In genomic region chr5:112317328-112317727, GRCm38 (mm10) we compare ENCODE assay signal across 13 mouse cellular contexts. TPM values are rescaled to one million over a fixed set of nuclear protein-coding genes. Genes with fewer than 3 reads are reported as not detected.
A peak's percentile ranks its signal among the peaks of the same experiment; 100 is the strongest.
DNase-seq lines count a peak whose midpoint lies in the region; ATAC-seq and TF ChIP-seq lines count a peak whose summit lies in the region.
"Had no signal": no experiment of that assay in that cellular context is flagged by ENCODE, and none has a peak within 500 bp of the region (broad histone marks: within the 10 kb centered on the region; RNA-seq: fewer than 3 reads in every experiment).

No protein-coding gene starts in this region.

- no peaks in the 10 kb centered on the region for H3K9me3 ChIP-seq in neural tube, embryonic 13.5 days
- no peaks in the 10 kb centered on the region for H3K9me3 ChIP-seq in heart, embryonic 15.5 days (replicated peaks)
- no peaks in the 10 kb centered on the region for H3K9me3 ChIP-seq in lung, embryonic 14.5 days (ENCODE audit: low read depth, low read length)
- no peaks in the 10 kb centered on the region for H3K9me3 ChIP-seq in midbrain, embryonic 13.5 days
- no peaks in the 10 kb centered on the region for H3K9me3 ChIP-seq in forebrain, embryonic 10.5 days
- H3K9me3 ChIP-seq: midbrain, embryonic 12.5 days had no signal

- no peak overlapping the region for H3K4me2 ChIP-seq in neural tube, embryonic 13.5 days
- no peak overlapping the region for H3K4me2 ChIP-seq in heart, embryonic 15.5 days
- no peak overlapping the region for H3K4me2 ChIP-seq in lung, embryonic 14.5 days
- H3K4me2 ChIP-seq in midbrain, embryonic 13.5 days (replicated peaks), result no peak overlapping the region
- H3K4me2 ChIP-seq: midbrain, embryonic 12.5 days had no signal

- ATAC-seq in neural tube, embryonic 13.5 days (ENCODE audit: low read depth), result no peak
- peak; percentile 75 for ATAC-seq in heart, embryonic 15.5 days (replicated peaks; ENCODE audit: insufficient number of reproducible peaks, insufficient read depth, low FRiP score, low read depth)
- ATAC-seq in lung, embryonic 14.5 days (ENCODE audit: insufficient read depth), result 0 out of 2 replicates have a peak, but pooled peaks have one; percentile 22
- ATAC-seq in midbrain, embryonic 13.5 days, result no peak

- H3K9ac ChIP-seq in neural tube, embryonic 13.5 days, result no peak overlapping the region
- no peak overlapping the region for H3K9ac ChIP-seq in heart, embryonic 15.5 days
- H3K9ac ChIP-seq in lung, embryonic 14.5 days, result no peak overlapping the region
- H3K9ac ChIP-seq in midbrain, embryonic 13.5 days (replicated peaks), result no peak overlapping the region
- H3K9ac ChIP-seq: midbrain, embryonic 12.5 days had no signal

- H3K36me3 ChIP-seq in neural tube, embryonic 13.5 days, result peaks cover 36% of the 10 kb centered on the region
- H3K36me3 ChIP-seq in heart, embryonic 15.5 days, result peaks cover 18% of the 10 kb centered on the region
- peaks cover 21% of the 10 kb centered on the region for H3K36me3 ChIP-seq in lung, embryonic 14.5 days (ENCODE audit: insufficient read depth)
- peaks cover 17% of the 10 kb centered on the region for H3K36me3 ChIP-seq in midbrain, embryonic 13.5 days
- H3K36me3 ChIP-seq in forebrain, embryonic 10.5 days (replicated peaks), result peaks cover 37% of the 10 kb centered on the region

- WGBS in neural tube, embryonic 13.5 days, result 63% methylated on average over 5 of the region's 5 CpGs
- WGBS in heart, embryonic 15.5 days, result 35% methylated on average over 5 of the region's 5 CpGs
- WGBS in lung, embryonic 14.5 days, result 29% methylated on average over 5 of the region's 5 CpGs
- 61% methylated on average over 5 of the region's 5 CpGs for WGBS in midbrain, embryonic 13.5 days
- 70% methylated on average over 5 of the region's 5 CpGs for WGBS in forebrain, embryonic 10.5 days

- H3K4me1 ChIP-seq in neural tube, embryonic 13.5 days (replicated peaks), result no peaks in the 10 kb centered on the region
- H3K4me1 ChIP-seq in heart, embryonic 15.5 days (replicated peaks), result peaks cover 4% of the 10 kb centered on the region
- H3K4me1 ChIP-seq in lung, embryonic 14.5 days (ENCODE audit: insufficient read depth), result no peaks in the 10 kb centered on the region
- H3K4me1 ChIP-seq in midbrain, embryonic 13.5 days (replicated peaks), result 0 out of 2 replicates have a peak, but pooled peaks cover 7% of the 10 kb centered on the region
- peaks cover 9% of the 10 kb centered on the region for H3K4me1 ChIP-seq in forebrain, embryonic 10.5 days

- H3K4me3 ChIP-seq in neural tube, embryonic 13.5 days, result no peak overlapping the region
- H3K4me3 ChIP-seq in heart, embryonic 15.5 days, result no peak overlapping the region
- H3K4me3 ChIP-seq in lung, embryonic 14.5 days (ENCODE audit: low read depth, low read length), result no peak overlapping the region
- H3K4me3 ChIP-seq in midbrain, embryonic 13.5 days (replicated peaks), result no peak overlapping the region
- no peak overlapping the region for H3K4me3 ChIP-seq in forebrain, embryonic 10.5 days
- H3K4me3 ChIP-seq: midbrain, embryonic 12.5 days had no signal

- no peak for DNase-seq in neural tube, embryonic 10.5 days (ENCODE audit: extremely low spot score, low spot score)
- peak; percentile 49 for DNase-seq in lung, embryonic 14.5 days
- DNase-seq in forebrain, embryonic 10.5 days (ENCODE audit: extremely low spot score, low spot score), result no peak
- no peak for DNase-seq in left cerebral cortex, adult 9 months (ENCODE audit: low spot score in 2 of 2)
- DNase-seq: cerebellum, postnatal 10 days; gastrocnemius, postnatal 36 days; thymus, postnatal 14 days had no signal

- 0 out of 2 replicates have a peak overlapping the region, but pooled peaks have one; percentile 5 for H3K27ac ChIP-seq in neural tube, embryonic 13.5 days (replicated peaks)
- H3K27ac ChIP-seq in heart, embryonic 15.5 days, result peak overlapping the region; percentile 63
- no peak overlapping the region for H3K27ac ChIP-seq in lung, embryonic 14.5 days (ENCODE audit: low read depth)
- H3K27ac ChIP-seq in midbrain, embryonic 13.5 days, result no peak overlapping the region
- H3K27ac ChIP-seq in forebrain, embryonic 10.5 days, result no peak overlapping the region
- H3K27ac ChIP-seq: midbrain, embryonic 12.5 days had no signal

- no peak for TF ChIP-seq CTCF in lung, embryonic 14.5 days (IDR thresholded peaks at IDR 0.05; ENCODE audit: low read depth)

- H3K27me3 ChIP-seq in neural tube, embryonic 13.5 days, result no peaks in the 10 kb centered on the region
- no peaks in the 10 kb centered on the region for H3K27me3 ChIP-seq in heart, embryonic 15.5 days
- H3K27me3 ChIP-seq in lung, embryonic 14.5 days (ENCODE audit: insufficient read depth, low read length), result no peaks in the 10 kb centered on the region
- H3K27me3 ChIP-seq in midbrain, embryonic 13.5 days, result no peaks in the 10 kb centered on the region
- H3K27me3 ChIP-seq in forebrain, embryonic 10.5 days (ENCODE audit: poor library complexity, severe bottlenecking), result no peaks in the 10 kb centered on the region
- H3K27me3 ChIP-seq: midbrain, embryonic 12.5 days had no signal

RNA-seq across cellular contexts. Expression of gene Tfip11, which starts 8.8 kb away (rescaled TPM):
- polyA plus RNA-seq in neural tube, embryonic 13.5 days (2015; fragmentation: Nextera tagmentation; extraction: Ambion mirVana), result 29.7 and 34.2 TPM in 2 replicates
- 15.2 and 19.6 TPM in 2 replicates for polyA plus RNA-seq in heart, embryonic 15.5 days (2015; fragmentation: Nextera tagmentation; extraction: Ambion mirVana)
- polyA plus RNA-seq in lung, embryonic 14.5 days (2014; fragmentation: Nextera tagmentation; extraction: Ambion mirVana), result 27.0 and 27.1 TPM in 2 replicates
- 35.9 and 36.3 TPM in 2 replicates for polyA plus RNA-seq in midbrain, embryonic 13.5 days (2015; fragmentation: Nextera tagmentation; extraction: Ambion mirVana)
- polyA plus RNA-seq in forebrain, embryonic 10.5 days (2016; fragmentation: Nextera tagmentation; extraction: Ambion mirVana), result 41.7 and 42.0 TPM in 2 replicates

RNA-seq across cellular contexts. Expression of gene Srrd, which starts 25.5 kb away (rescaled TPM):
- 53.9 and 54.4 TPM in 2 replicates for polyA plus RNA-seq in neural tube, embryonic 13.5 days (2015; fragmentation: Nextera tagmentation; extraction: Ambion mirVana)
- polyA plus RNA-seq in heart, embryonic 15.5 days (2015; fragmentation: Nextera tagmentation; extraction: Ambion mirVana), result 20.7 and 28.8 TPM in 2 replicates
- 42.3 and 51.0 TPM in 2 replicates for polyA plus RNA-seq in lung, embryonic 14.5 days (2014; fragmentation: Nextera tagmentation; extraction: Ambion mirVana)
- 50.6 and 53.8 TPM in 2 replicates for polyA plus RNA-seq in midbrain, embryonic 13.5 days (2015; fragmentation: Nextera tagmentation; extraction: Ambion mirVana)
- polyA plus RNA-seq in forebrain, embryonic 10.5 days (2016; fragmentation: Nextera tagmentation; extraction: Ambion mirVana), result 47.2 and 48.9 TPM in 2 replicates

RNA-seq across cellular contexts. Expression of gene Hps4, which starts 25.6 kb away (rescaled TPM):
- polyA plus RNA-seq in neural tube, embryonic 13.5 days (2015; fragmentation: Nextera tagmentation; extraction: Ambion mirVana), result 37.6 and 37.8 TPM in 2 replicates
- polyA plus RNA-seq in heart, embryonic 15.5 days (2015; fragmentation: Nextera tagmentation; extraction: Ambion mirVana), result 15.6 and 23.3 TPM in 2 replicates
- 27.0 and 30.3 TPM in 2 replicates for polyA plus RNA-seq in lung, embryonic 14.5 days (2014; fragmentation: Nextera tagmentation; extraction: Ambion mirVana)
- polyA plus RNA-seq in midbrain, embryonic 13.5 days (2015; fragmentation: Nextera tagmentation; extraction: Ambion mirVana), result 42.6 and 43.5 TPM in 2 replicates
- 32.7 and 33.6 TPM in 2 replicates for polyA plus RNA-seq in forebrain, embryonic 10.5 days (2016; fragmentation: Nextera tagmentation; extraction: Ambion mirVana)

RNA-seq across cellular contexts. Expression of gene Gm6583, which starts 38.5 kb away (rescaled TPM):
- polyA plus RNA-seq in neural tube, embryonic 13.5 days (2015; fragmentation: Nextera tagmentation; extraction: Ambion mirVana), result 0.08 and 0.26 TPM in 2 replicates
- 0.05 TPM in 1 of 2 replicates, not detected in the other for polyA plus RNA-seq in heart, embryonic 15.5 days (2015; fragmentation: Nextera tagmentation; extraction: Ambion mirVana)
- 0.16 and 0.26 TPM in 2 replicates for polyA plus RNA-seq in lung, embryonic 14.5 days (2014; fragmentation: Nextera tagmentation; extraction: Ambion mirVana)
- polyA plus RNA-seq in midbrain, embryonic 13.5 days (2015; fragmentation: Nextera tagmentation; extraction: Ambion mirVana), result 0.14 and 0.17 TPM in 2 replicates
- polyA plus RNA-seq in forebrain, embryonic 10.5 days (2016; fragmentation: Nextera tagmentation; extraction: Ambion mirVana), result 0.19 and 0.31 TPM in 2 replicates
- polyA plus RNA-seq: brain, embryonic 14.5 days; spleen, adult 2 months had no signal

RNA-seq across cellular contexts. Expression of gene Tpst2, which starts 40.8 kb away (rescaled TPM):
- polyA plus RNA-seq in neural tube, embryonic 13.5 days (2015; fragmentation: Nextera tagmentation; extraction: Ambion mirVana), result 28.9 and 29.5 TPM in 2 replicates
- 38.5 and 47.8 TPM in 2 replicates for polyA plus RNA-seq in heart, embryonic 15.5 days (2015; fragmentation: Nextera tagmentation; extraction: Ambion mirVana)
- polyA plus RNA-seq in lung, embryonic 14.5 days (2014; fragmentation: Nextera tagmentation; extraction: Ambion mirVana), result 53.2 and 57.7 TPM in 2 replicates
- polyA plus RNA-seq in midbrain, embryonic 13.5 days (2015; fragmentation: Nextera tagmentation; extraction: Ambion mirVana), result 24.4 and 25.4 TPM in 2 replicates
- polyA plus RNA-seq in forebrain, embryonic 10.5 days (2016; fragmentation: Nextera tagmentation; extraction: Ambion mirVana), result 36.7 and 37.7 TPM in 2 replicates

Comparison
In these comparisons a context has a peak if more than half of its experiments do, and no peak if none do; other contexts are left out.
1. ATAC-seq: peak in heart, embryonic 15.5 days (single experiment) and lung, embryonic 14.5 days (single experiment); none in neural tube, embryonic 13.5 days (single experiment) and midbrain, embryonic 13.5 days (single experiment).
2. H3K27ac ChIP-seq: peak in neural tube, embryonic 13.5 days (single experiment) and heart, embryonic 15.5 days (single experiment); none in lung, embryonic 14.5 days (single experiment), midbrain, embryonic 13.5 days (single experiment) and forebrain, embryonic 10.5 days (single experiment).